Mouse (Mus musculus) ovary, adult 18-20 months (tissue): ENCODE measurements around the gene Btbd3.

ENCODE experiments used
- DNase-seq: peaks from one replicate; pipeline ENCODE4 v3.0.0; 2022; ENCODE audit warnings: low spot score, mixed read lengths

The Btbd3 gene

GRCm38 (mm10) chr2:138256411-138256810, at the start of gene Btbd3:
Gene Btbd3 (plus strand): TSS chr2:138256565.
- peak; percentile 93 for DNase-seq

- peak; percentile 59 for DNase-seq
Observed at GRCm38 (mm10) chr2:138215561-138215960, 40.8 kb upstream of the Btbd3 start.

- DNase-seq = no peak
Observed at GRCm38 (mm10) chr2:138220269-138220668, 36.1 kb upstream of the Btbd3 start.

GRCm38 (mm10) chr2:138232247-138232646, 24.1 kb upstream of the Btbd3 start:
- DNase-seq = no peak

GRCm38 (mm10) chr2:138236149-138236548, 20.2 kb upstream of the Btbd3 start:
- no peak for DNase-seq

- no peak for DNase-seq
Observed at GRCm38 (mm10) chr2:138242452-138242851, 13.9 kb upstream of the Btbd3 start.

GRCm38 (mm10) chr2:138245631-138246289, 10.6 kb upstream of the Btbd3 start:
- no peak for DNase-seq

- no peak for DNase-seq
Observed at GRCm38 (mm10) chr2:138247986-138248385, 8.4 kb upstream of the Btbd3 start.

GRCm38 (mm10) chr2:138256851-138257471, 596 bp downstream of the Btbd3 start:
- DNase-seq = no peak

GRCm38 (mm10) chr2:138257692-138258315, 1.4 kb downstream of the Btbd3 start:
- no peak for DNase-seq

- DNase-seq = no peak
Observed at GRCm38 (mm10) chr2:138261140-138261539, 4.8 kb downstream of the Btbd3 start.

- no peak for DNase-seq
Observed at GRCm38 (mm10) chr2:138262885-138263284, 6.5 kb downstream of the Btbd3 start.

GRCm38 (mm10) chr2:138265356-138266005, 9.1 kb downstream of the Btbd3 start:
- no peak for DNase-seq

- DNase-seq = no peak
Observed at GRCm38 (mm10) chr2:138266679-138267078, 10.3 kb downstream of the Btbd3 start.

- no peak for DNase-seq
Observed at GRCm38 (mm10) chr2:138267852-138268513, 11.6 kb downstream of the Btbd3 start.

- DNase-seq = no peak
Observed at GRCm38 (mm10) chr2:138269330-138269729, 13.0 kb downstream of the Btbd3 start.

- no peak for DNase-seq
Observed at GRCm38 (mm10) chr2:138273404-138274073, 17.2 kb downstream of the Btbd3 start.

- no peak for DNase-seq
Observed at GRCm38 (mm10) chr2:138274086-138274485, 17.7 kb downstream of the Btbd3 start.

GRCm38 (mm10) chr2:138277842-138278691, 21.7 kb downstream of the Btbd3 start:
- peak; percentile 52 for DNase-seq

GRCm38 (mm10) chr2:138278853-138279640, 22.7 kb downstream of the Btbd3 start:
- no peak for DNase-seq
